Mouse (Mus musculus) thymus, adult 2 months (tissue): ENCODE measurements around the gene Cd33.

Source experiments
- CTCF ChIP-seq: fragments of 200-500 bp; IDR thresholded peaks from 2 replicates; pipeline ENCODE4 v1.5.1; 2012; ENCODE audit warnings: mild to moderate bottlenecking, control low read depth, low read length, moderate library complexity, borderline replicate concordance; ENCODE audit not compliant: control insufficient read depth, poor library complexity, insufficient read depth; ENCODE audit errors: extremely low read depth
- POLR2A ChIP-seq: fragments of 200-500 bp; IDR thresholded peaks from 2 replicates; pipeline ENCODE4 v1.6.1; 2012; ENCODE audit warnings: mild to moderate bottlenecking, low read length, control low read depth, moderate library complexity; ENCODE audit not compliant: control insufficient read depth, poor library complexity, insufficient read depth; ENCODE audit errors: extremely low read depth

DNA sequence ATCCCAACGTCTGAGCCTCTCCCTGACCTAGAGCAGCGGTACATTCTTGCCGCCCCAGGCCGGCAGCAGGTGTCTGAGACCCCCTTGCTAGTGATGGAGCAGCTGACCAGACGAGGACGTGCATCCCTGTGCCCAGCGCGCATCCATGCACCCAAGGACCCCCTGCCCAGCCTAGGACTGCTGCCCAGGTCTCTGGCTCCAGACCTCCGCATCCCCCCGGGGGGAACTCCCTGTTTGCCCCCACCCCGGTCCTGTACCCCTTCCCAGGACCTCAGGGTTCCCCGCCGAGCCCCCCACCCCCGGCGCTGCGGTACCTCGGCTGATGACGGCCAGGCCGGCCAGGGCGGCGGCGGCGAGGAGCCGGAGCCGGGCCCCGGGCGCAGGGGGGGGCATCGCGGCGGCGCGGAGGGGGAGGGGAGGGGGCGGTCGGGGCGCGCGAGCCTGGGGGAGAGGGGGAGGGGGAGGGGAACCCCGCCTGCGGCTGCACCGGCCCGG, 54.5 kb downstream of the Cd33 start, which contains the start of gene Iglon5:
- TF ChIP-seq POLR2A: no peak
- TF ChIP-seq CTCF: no peak
